Comparison of ENCODE assay signal across 8 mouse cellular contexts in the genomic region with DNA sequence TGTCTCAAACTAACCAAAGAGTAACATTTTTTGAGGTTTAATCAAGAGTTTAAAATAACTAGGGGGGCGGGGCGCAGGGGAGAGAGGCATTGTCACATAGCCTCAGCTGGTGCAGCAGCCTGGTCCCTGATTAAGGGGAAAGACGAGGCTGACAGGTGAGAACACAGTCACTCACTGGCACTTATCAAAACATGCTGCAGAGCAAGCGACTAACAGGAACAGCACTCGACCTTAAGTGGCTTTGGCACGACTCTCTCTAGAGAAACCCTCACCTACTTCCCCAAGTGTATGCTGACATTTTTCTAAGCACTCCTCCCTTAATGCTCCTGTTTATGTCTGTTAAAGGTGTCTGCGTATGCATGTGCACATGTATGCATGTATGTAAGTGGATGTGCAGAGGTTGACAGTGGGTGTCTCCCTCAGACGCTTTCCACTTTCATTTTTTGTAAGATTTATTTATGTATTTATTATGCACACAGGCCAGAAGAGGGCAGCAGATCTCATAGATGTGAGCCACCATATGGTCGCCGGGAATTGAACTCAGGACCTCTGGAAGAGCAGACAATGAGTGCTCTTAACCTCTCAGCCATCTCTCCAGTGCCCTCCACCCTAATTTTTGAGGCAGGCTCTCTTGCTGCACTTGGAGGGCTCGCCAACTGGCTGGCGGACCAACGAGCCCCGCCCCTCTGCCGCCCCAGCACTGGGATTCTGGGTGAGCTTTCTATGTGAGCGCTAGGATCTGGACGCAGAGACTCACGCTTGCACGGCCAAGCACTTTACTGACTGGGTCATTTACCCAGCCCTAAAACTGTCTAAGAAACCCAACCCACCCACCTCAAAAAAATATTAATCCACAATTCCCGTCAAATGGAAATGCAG. TPM values are rescaled to one million over a fixed set of nuclear protein-coding genes. Genes with fewer than 3 reads are reported as not detected.
DNase-seq lines count a peak whose midpoint lies in the region; TF ChIP-seq lines count a peak whose summit lies in the region.

No protein-coding gene starts in this region.

- intact Hi-C loops in heart, adult 2 months (cut with DNase I): no loop called here
- intact Hi-C loops in heart, postnatal 36 days (cut with DNase I): no loop called here

- no peak overlapping the region for H3K4me3 ChIP-seq in heart, adult 2 months
- H3K4me3 ChIP-seq in bone marrow macrophage, adult 2 months (ENCODE audit: insufficient read depth, low read length): no peak overlapping the region
- no peak overlapping the region for H3K4me3 ChIP-seq in lung, adult 2 months (replicated peaks; ENCODE audit: extremely low read depth, low read depth, low read length)

- peak; percentile 69 for TF ChIP-seq CTCF in heart, adult 2 months (IDR thresholded peaks at IDR 0.05)
- TF ChIP-seq CTCF in bone marrow macrophage, adult 2 months (IDR thresholded peaks at IDR 0.05; ENCODE audit: low read depth, low read length): 0 out of 2 replicates have a peak, but pooled peaks have one; percentile 15
- TF ChIP-seq CTCF in lung, adult 2 months (IDR thresholded peaks at IDR 0.05; ENCODE audit: insufficient read depth, low read length): peak; percentile 31; the same call in 1 of the 2 replicates

- no peak overlapping the region for H3K9ac ChIP-seq in heart, adult 2 months (ENCODE audit: low read depth, low read length)

- no peaks in the 10 kb centered on the region for H3K27me3 ChIP-seq in heart, adult 2 months (ENCODE audit: control insufficient read depth, insufficient read depth, low read length)

- H3K36me3 ChIP-seq in heart, adult 2 months (ENCODE audit: control insufficient read depth, insufficient read depth, low read length): no peaks in the 10 kb centered on the region

- no peak overlapping the region for H3K27ac ChIP-seq in heart, adult 2 months
- H3K27ac ChIP-seq in bone marrow macrophage, adult 2 months (ENCODE audit: insufficient read depth, low read depth, low read length): no peak overlapping the region

- TF ChIP-seq EP300 in heart, adult 2 months (IDR thresholded peaks at IDR 0.05; ENCODE audit: insufficient read depth, low read depth, low read length): peak; percentile 97

- WGBS in heart, adult 2 months: 67% methylated on average over 20 of the region's 20 CpGs
- WGBS in lung, adult 2 months: 62% methylated on average over 20 of the region's 20 CpGs

- DNase-seq in heart, adult 2 months: peak in 1 of 2 experiments; percentile 25
- no peak for DNase-seq in heart, postnatal 36 days
- DNase-seq in 416B (ENCODE audit: low read depth): peak; percentile 70
- peak; percentile 57 for DNase-seq in lung, adult 2 months
- DNase-seq in cerebellum, adult 11 months: no peak
- no peak for DNase-seq in T-cell, adult 2 months (ENCODE audit: low spot score)
- no peak for DNase-seq in natural killer cell, adult 2 months (ENCODE audit: low spot score in 2 of 2)

- peaks cover 1% of the 10 kb centered on the region; the same call in 1 of the 2 replicates for H3K4me1 ChIP-seq in heart, adult 2 months (ENCODE audit: control insufficient read depth, insufficient read depth, low read length)
- H3K4me1 ChIP-seq in bone marrow macrophage, adult 2 months (ENCODE audit: control insufficient read depth, insufficient read depth, low read length): no peaks in the 10 kb centered on the region; the same call in 1 of the 2 replicates
- peaks cover 4% of the 10 kb centered on the region for H3K4me1 ChIP-seq in lung, adult 2 months (ENCODE audit: control insufficient read depth, insufficient read depth, low read length)

- H3K79me2 ChIP-seq in heart, adult 2 months (replicated peaks; ENCODE audit: control insufficient read depth, insufficient read depth, low read length): 0 out of 2 replicates have a peak, but pooled peaks cover 1% of the 10 kb centered on the region

- no peak for TF ChIP-seq POLR2A in heart, adult 2 months (IDR thresholded peaks at IDR 0.05; ENCODE audit: insufficient read depth, low read depth, low read length)
- TF ChIP-seq POLR2A in bone marrow macrophage, adult 2 months (IDR thresholded peaks at IDR 0.05; ENCODE audit: borderline replicate concordance, low read depth, low read length): no peak
- peak; percentile 20; the same call in 1 of the 2 replicates for TF ChIP-seq POLR2A in lung, adult 2 months (IDR thresholded peaks at IDR 0.05; ENCODE audit: borderline replicate concordance, extremely low read depth, low read depth, low read length)

RNA-seq across cellular contexts. Expression of a gene that starts 22.8 kb away (rescaled TPM):
- total RNA-seq in heart, adult 2 months (2021): 1,000 to 10,000 TPM in 1 of 2 experiments, 100 to 1,000 TPM in 1; 865 to 1,030 TPM
- polyA plus RNA-seq in heart, adult 2 months (2012; rRNA removed): 222 and 381 TPM in 2 replicates
- 1,000 to 10,000 TPM; 1,078 to 1,194 TPM for total RNA-seq in heart, postnatal 36 days (2021)
- polyA plus RNA-seq in bone marrow macrophage, adult 2 months (2012; ENCODE audit: insufficient read depth, insufficient read length, missing spikeins): 1.8 and 4.0 TPM in 2 replicates
- polyA plus RNA-seq in lung, adult 2 months (2012; rRNA removed): 6.3 and 18.6 TPM in 2 replicates

RNA-seq across cellular contexts. Expression of a gene that starts 23.1 kb away (rescaled TPM):
- 1,000 to 10,000 TPM in 1 of 2 experiments, 100 to 1,000 TPM in 1; 822 to 1,002 TPM for total RNA-seq in heart, adult 2 months (2021)
- 617 and 695 TPM in 2 replicates for polyA plus RNA-seq in heart, adult 2 months (2012; rRNA removed)
- total RNA-seq in heart, postnatal 36 days (2021): 1,000 to 10,000 TPM; 1,077 to 1,160 TPM
- polyA plus RNA-seq in bone marrow macrophage, adult 2 months (2012; ENCODE audit: insufficient read depth, insufficient read length, missing spikeins): 266 and 277 TPM in 2 replicates
- polyA plus RNA-seq in lung, adult 2 months (2012; rRNA removed): 219 and 296 TPM in 2 replicates

Comparison
In these comparisons a context has a peak if more than half of its experiments do, and no peak if none do; other contexts are left out.
1. DNase-seq: peak in 416B (single experiment) and lung, adult 2 months (single experiment); none in heart, postnatal 36 days (0 of 2), cerebellum, adult 11 months (single experiment), T-cell, adult 2 months (single experiment) and natural killer cell, adult 2 months (0 of 2).
2. CTCF ChIP-seq: peak in every context shown above with its lines; median percentile 69 in heart, adult 2 months; 31 in lung, adult 2 months; 15 in bone marrow macrophage, adult 2 months.
3. RNA of a gene that starts 22.8 kb away (polyA plus RNA-seq): 222 to 381 TPM in heart, adult 2 months; 6.3 to 18.6 TPM in lung, adult 2 months and 1.8 to 4.0 TPM in bone marrow macrophage, adult 2 months; every median in the first group is over 10 times any median in the second.